Mouse (Mus musculus) CH12.LX (cell line): ENCODE results near the gene Timm17a. TPM values are rescaled to one million over a fixed set of nuclear protein-coding genes. Genes with fewer than 3 reads are reported as not detected.

Source experiments
- DNase-seq: peaks from one replicate; pipeline ENCODE4 v3.0.0-alpha.2; 2013; ENCODE audit errors: extremely low read depth
- H3K27ac ChIP-seq: 2 replicates; pipeline ENCODE4 v1.5.1; 2012; ENCODE audit warnings: low read depth, mild to moderate bottlenecking, control low read depth, moderate library complexity; ENCODE audit not compliant: insufficient read depth
- H3K27me3 ChIP-seq: replicated peaks from 2 replicates; pipeline ENCODE3; 2012; ENCODE audit warnings: inconsistent platforms
- H3K36me3 ChIP-seq, 2 experiments: replicated peaks in 1 of 2; 2 replicates each; pipeline versions ENCODE3 to v1.6.1; 2012; ENCODE audit warnings: inconsistent platforms in 1 of 2, low read length in 1 of 2, mild to moderate bottlenecking in 1 of 2, mixed read lengths in 1 of 2, moderate library complexity in 1 of 2; ENCODE audit not compliant: control insufficient read depth in 1 of 2, insufficient read depth in 1 of 2
- H3K4me1 ChIP-seq, 2 experiments: 2 replicates each; pipeline ENCODE4 v1.6.1; 2012; ENCODE audit warnings: inconsistent platforms in 1 of 2, moderate library complexity in 1 of 2; ENCODE audit not compliant: insufficient read depth in 2 of 2, control insufficient read depth in 1 of 2
- H3K4me2 ChIP-seq: 2 replicates; pipeline ENCODE4 v1.6.1; 2012; ENCODE audit warnings: low read depth, mild to moderate bottlenecking, control low read depth; ENCODE audit not compliant: poor library complexity, insufficient read depth, severe bottlenecking
- H3K4me3 ChIP-seq, 3 experiments: fragments of 150-350 bp in 1 of 3; sonication (generic) in 1 of 3; replicated peaks in 1 of 3; 2 replicates each; pipeline versions ENCODE3 to v1.5.1; 2011 to 2012; ENCODE audit warnings: low read depth in 2 of 3, low read length in 2 of 3, mild to moderate bottlenecking in 2 of 3, moderate library complexity in 2 of 3, control low read depth in 1 of 3, improper control_type of control experiment in 1 of 3, inconsistent platforms in 1 of 3, mixed read lengths in 1 of 3; ENCODE audit not compliant: poor library complexity in 1 of 3
- H3K79me2 ChIP-seq: replicated peaks from 2 replicates; pipeline ENCODE4 v1.6.1; 2012; ENCODE audit warnings: mild to moderate bottlenecking, moderate library complexity; ENCODE audit not compliant: control insufficient read depth, poor library complexity, insufficient read depth, severe bottlenecking; ENCODE audit errors: extremely low read depth
- H3K9ac ChIP-seq: 2 replicates; pipeline ENCODE4 v1.6.1; 2012; ENCODE audit warnings: low read depth, mild to moderate bottlenecking, control low read depth, moderate library complexity; ENCODE audit not compliant: insufficient read depth
- H3K9me3 ChIP-seq: replicated peaks from 2 replicates; pipeline ENCODE3; 2012; ENCODE audit warnings: low read length, inconsistent platforms, mixed read lengths
- BHLHE40 ChIP-seq: IDR thresholded peaks from 2 replicates; pipeline ENCODE4 v1.6.1; 2011; ENCODE audit warnings: mild to moderate bottlenecking, low read depth, low read length, improper control_type of control experiment
- CHD2 ChIP-seq: IDR thresholded peaks from 2 replicates; pipeline ENCODE4 v1.6.1; 2011; ENCODE audit warnings: low read length, improper control_type of control experiment
- CTCF ChIP-seq, 2 experiments: IDR thresholded peaks in 1 of 2; conservative IDR thresholded peaks in 1 of 2; 2 replicates each; pipeline ENCODE4 v1.5.1; 2011 to 2012; ENCODE audit warnings: low read depth in 2 of 2, low read length in 2 of 2, improper control_type of control experiment in 1 of 2, inconsistent platforms in 1 of 2, mild to moderate bottlenecking in 1 of 2, moderate library complexity in 1 of 2
- E2F4 ChIP-seq: IDR thresholded peaks from 2 replicates; pipeline ENCODE4 v1.6.1; 2011; ENCODE audit warnings: low read depth, low read length, improper control_type of control experiment; ENCODE audit not compliant: insufficient replicate concordance
- EP300 ChIP-seq: IDR thresholded peaks from 2 replicates; pipeline ENCODE4 v1.6.1; 2011; ENCODE audit warnings: low read length, improper control_type of control experiment
- ETS1 ChIP-seq: conservative IDR thresholded peaks from 2 replicates; pipeline ENCODE4 v1.6.1; 2012; ENCODE audit warnings: low read depth, mild to moderate bottlenecking, inconsistent platforms, low read length, improper control_type of control experiment, moderate library complexity
- GABPA ChIP-seq: IDR thresholded peaks from 2 replicates; pipeline ENCODE4 v1.6.1; 2012; ENCODE audit warnings: low read depth, low read length, improper control_type of control experiment, inconsistent platforms; ENCODE audit not compliant: insufficient replicate concordance
- IRF4 ChIP-seq: IDR thresholded peaks from 2 replicates; pipeline ENCODE4 v1.6.1; 2014; ENCODE audit warnings: low read depth, mild to moderate bottlenecking, inconsistent platforms, low read length, improper control_type of control experiment
- JUN ChIP-seq: IDR thresholded peaks from 2 replicates; pipeline ENCODE4 v1.6.1; 2011; ENCODE audit warnings: low read depth, mild to moderate bottlenecking, low read length, improper control_type of control experiment, moderate library complexity; ENCODE audit not compliant: insufficient read depth
- JUND ChIP-seq: conservative IDR thresholded peaks from 2 replicates; pipeline ENCODE4 v1.6.1; 2011; ENCODE audit warnings: low read depth, low read length, improper control_type of control experiment
- KAT2A ChIP-seq: IDR thresholded peaks from 2 replicates; pipeline ENCODE4 v1.6.1; 2012; ENCODE audit warnings: low read length, improper control_type of control experiment, inconsistent platforms; ENCODE audit not compliant: insufficient replicate concordance
- MAFK ChIP-seq: IDR thresholded peaks from 2 replicates; pipeline ENCODE4 v1.6.1; 2011; ENCODE audit warnings: low read length, improper control_type of control experiment; ENCODE audit not compliant: insufficient replicate concordance
- MAX ChIP-seq: IDR thresholded peaks from 2 replicates; pipeline ENCODE4 v1.6.1; 2011; ENCODE audit warnings: low read length, improper control_type of control experiment
- MAZ ChIP-seq: IDR thresholded peaks from 2 replicates; pipeline ENCODE4 v1.6.1; 2012; ENCODE audit warnings: low read depth, mild to moderate bottlenecking, inconsistent platforms, low read length, improper control_type of control experiment, moderate library complexity
- MXI1 ChIP-seq: IDR thresholded peaks from 2 replicates; pipeline ENCODE4 v1.6.1; 2011; ENCODE audit warnings: mild to moderate bottlenecking, low read depth, low read length, improper control_type of control experiment
- MYC ChIP-seq: IDR thresholded peaks from 2 replicates; pipeline ENCODE4 v1.6.1; 2011; ENCODE audit warnings: low read depth, mild to moderate bottlenecking, improper control_type of control experiment, low read length
- NELFE ChIP-seq: IDR thresholded peaks from 2 replicates; pipeline ENCODE4 v1.6.1; 2011; ENCODE audit warnings: low read depth, low read length, improper control_type of control experiment
- PAX5 ChIP-seq: IDR thresholded peaks from 2 replicates; pipeline ENCODE4 v1.6.1; 2012; ENCODE audit warnings: low read length, inconsistent platforms, mixed read lengths
- RAD21 ChIP-seq: IDR thresholded peaks from 2 replicates; pipeline ENCODE4 v1.6.1; 2011; ENCODE audit warnings: low read depth, mild to moderate bottlenecking, low read length, improper control_type of control experiment, moderate library complexity
- RCOR1 ChIP-seq: conservative IDR thresholded peaks from 2 replicates; pipeline ENCODE4 v1.6.1; 2012; ENCODE audit warnings: low read depth, mild to moderate bottlenecking, inconsistent platforms, low read length, improper control_type of control experiment
- SIN3A ChIP-seq: IDR thresholded peaks from 2 replicates; pipeline ENCODE4 v1.6.1; 2012; ENCODE audit warnings: low read length, improper control_type of control experiment, inconsistent platforms
- SMC3 ChIP-seq: IDR thresholded peaks from 2 replicates; pipeline ENCODE4 v1.6.1; 2011; ENCODE audit warnings: low read depth, low read length, improper control_type of control experiment
- TBP ChIP-seq: conservative IDR thresholded peaks from 2 replicates; pipeline ENCODE4 v1.6.1; 2011; ENCODE audit warnings: low read depth, low read length, improper control_type of control experiment
- TCF12 ChIP-seq: IDR thresholded peaks from 2 replicates; pipeline ENCODE4 v1.6.1; 2014; ENCODE audit warnings: low read depth, mild to moderate bottlenecking, inconsistent platforms, low read length, improper control_type of control experiment
- USF1 ChIP-seq: IDR thresholded peaks from 2 replicates; pipeline ENCODE4 v1.6.1; 2014; ENCODE audit warnings: low read depth, mild to moderate bottlenecking, inconsistent platforms, low read length, improper control_type of control experiment
- USF2 ChIP-seq: conservative IDR thresholded peaks from 2 replicates; pipeline ENCODE4 v1.6.1; 2011; ENCODE audit warnings: low read depth, low read length, improper control_type of control experiment
- ZC3H11A ChIP-seq: IDR thresholded peaks from 2 replicates; pipeline ENCODE4 v1.6.1; 2012; ENCODE audit warnings: low read depth, mild to moderate bottlenecking, inconsistent platforms, low read length, improper control_type of control experiment
- ZKSCAN1 ChIP-seq: IDR thresholded peaks from 2 replicates; pipeline ENCODE4 v1.6.1; 2012; ENCODE audit warnings: low read depth, inconsistent platforms, low read length, improper control_type of control experiment, borderline replicate concordance
- ZMIZ1 ChIP-seq: IDR thresholded peaks from 2 replicates; pipeline ENCODE4 v1.6.1; 2012; ENCODE audit warnings: low read depth, mild to moderate bottlenecking, inconsistent platforms, low read length, improper control_type of control experiment
- ZNF384 ChIP-seq: IDR thresholded peaks from 2 replicates; pipeline ENCODE4 v1.6.1; 2012; ENCODE audit warnings: low read depth, low read length, improper control_type of control experiment, inconsistent platforms
- dilution Hi-C: fragments of 300-500 bp; cut with MboI; formaldehyde crosslinking; loops from 2 replicates; pipeline ENCODE4 v1.14.3; 2020; ENCODE audit warnings: low sequenced_read_pairs; ENCODE audit not compliant: extremely low pct_unique_long_range_greater_than_20kb, extremely low pct_ligation_motif_present
- in situ Hi-C: fragments of 300-500 bp; cut with MboI; formaldehyde crosslinking; loops from 3 replicates; pipeline ENCODE4 v1.14.3; 2019; ENCODE audit warnings: low sequenced_read_pairs, low pct_ligation_motif_present, low pct_unique_long_range_greater_than_20kb, mixed read lengths
- polyA plus RNA-seq: library from polyadenylated mRNA; unstranded; fragments of >175 nt; gene quantifications from 2 replicates; pipeline ENCODE4 v1.2.1, GENCODE M21; 2012; ENCODE audit warnings: low read depth; ENCODE audit not compliant: insufficient read length
- total RNA-seq, 2 experiments: library from RNA; depleted of rRNA; stranded (reverse); fragments of 300-350 nt in 1 of 2; fragments of >200 nt in 1 of 2; gene quantifications; 2 replicates each; pipeline ENCODE4 v1.2.3; 2012 to 2014

The Timm17a gene
- total and polyA plus RNA-seq, 3 experiments: 126 to 341 (median 238) TPM

DNA sequence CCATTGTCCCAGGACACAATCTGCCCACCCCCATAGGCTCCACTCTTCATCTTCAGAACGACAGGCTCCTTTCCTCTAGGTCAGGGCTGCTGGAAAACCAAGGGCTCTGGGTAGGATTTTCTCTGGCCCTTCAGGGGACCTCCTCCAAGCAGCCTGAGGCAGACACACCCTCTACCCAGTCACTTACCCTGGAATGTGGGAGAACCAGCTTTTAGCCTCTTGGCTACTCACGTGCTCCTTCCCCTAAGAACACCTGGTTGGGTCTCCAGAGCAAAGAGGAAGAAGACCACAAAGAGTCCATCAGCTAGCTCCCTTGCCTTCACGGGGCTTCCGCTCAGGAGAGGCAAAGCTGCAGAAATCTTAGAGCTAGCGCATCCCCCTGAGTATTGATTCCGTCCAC, 52.6 kb downstream of the Timm17a start:
- Histone ChIP-seq H3K36me3 (peaks cover 40 to 61% of the 10 kb centered on the region in 2 experiments), H3K79me2 (peaks cover 15% of the 10 kb centered on the region), H3K27ac (no peak overlapping the region), H3K4me2 (no peak overlapping the region), H3K4me1 (peaks cover 13 to 32% of the 10 kb centered on the region in 2 experiments), H3K27me3 (no peaks in the 10 kb centered on the region), H3K9ac (no peak overlapping the region), H3K4me3 (no peak overlapping the region), H3K9me3 (no peaks in the 10 kb centered on the region)
- dilution Hi-C loops: no loop called here
- in situ Hi-C loops: no loop called here
- no peak for DNase-seq
- TF ChIP-seq NELFE (no peak), CTCF (conservative IDR thresholded peaks at IDR 0.05 in 1 of 2, IDR thresholded peaks at IDR 0.05 in 1 of 2; ENCODE audit: low read depth in 2 of 2, low read length in 2 of 2) (no peak)

DNA sequence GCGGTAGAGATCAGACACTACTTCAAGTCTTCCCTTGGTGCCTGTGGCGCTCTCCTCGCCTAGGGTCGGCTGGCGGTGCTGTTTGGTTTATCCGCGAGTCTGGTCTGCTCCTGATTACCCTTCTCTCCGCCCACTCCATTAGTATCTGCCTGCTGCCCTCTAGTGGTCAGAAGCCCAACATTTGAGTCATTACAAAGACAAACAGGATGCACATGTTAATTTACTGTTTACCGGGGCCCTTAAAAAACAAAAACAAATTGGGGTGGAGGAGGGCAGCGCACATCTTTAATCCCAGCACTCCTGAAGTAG, 54.5 kb downstream of the Timm17a start:
- Histone ChIP-seq H3K4me1 (peaks cover 21 to 42% of the 10 kb centered on the region in 2 experiments), H3K79me2 (peaks cover 19% of the 10 kb centered on the region), H3K9ac (peak overlapping the region; percentile 81), H3K27ac (peak overlapping the region; percentile 91), H3K36me3 (peaks cover 47 to 61% of the 10 kb centered on the region in 2 experiments), H3K9me3 (no peaks in the 10 kb centered on the region), H3K27me3 (no peaks in the 10 kb centered on the region), H3K4me3 (peak overlapping the region; percentile 50 to 68 (median 68)), H3K4me2 (peak overlapping the region; percentile 58)
- dilution Hi-C loops: no loop called here
- in situ Hi-C loops: loop anchor here (5.0 kb wide), 2 partner anchors 87 to 118 kb away; partner anchors contain the start of gene Shisa4
- DNase-seq: peak; percentile 94
- peak; percentile 53 to 94 for TF ChIP-seq CTCF (conservative IDR thresholded peaks at IDR 0.05 in 1 of 2, IDR thresholded peaks at IDR 0.05 in 1 of 2; ENCODE audit: low read depth in 2 of 2, low read length in 2 of 2)
- TF ChIP-seq ETS1: 0 out of 2 replicates have a peak, but pooled peaks have one; percentile 10
- peak; percentile 31; the same call in 1 of the 2 replicates for TF ChIP-seq BHLHE40
- no peak for TF ChIP-seq IRF4
- TF ChIP-seq ZC3H11A: peak; percentile 84
- TF ChIP-seq TBP: 0 out of 2 replicates have a peak, but pooled peaks have one; percentile 63
- peak; percentile 67; the same call in 1 of the 2 replicates for TF ChIP-seq MYC
- TF ChIP-seq EP300: no peak
- TF ChIP-seq GABPA: no peak
- TF ChIP-seq RCOR1: no peak
- TF ChIP-seq PAX5: no peak
- no peak; the same call in 1 of the 2 replicates for TF ChIP-seq MXI1
- no peak for TF ChIP-seq MAFK
- TF ChIP-seq KAT2A: no peak
- no peak for TF ChIP-seq ZMIZ1
- TF ChIP-seq ZKSCAN1: no peak
- no peak for TF ChIP-seq JUN
- TF ChIP-seq NELFE: peak; percentile 41; the same call in 1 of the 2 replicates
- TF ChIP-seq MAX: no peak
- peak; percentile 95 for TF ChIP-seq SMC3
- no peak for TF ChIP-seq MAZ
- TF ChIP-seq USF1: no peak
- TF ChIP-seq JUND: no peak
- no peak for TF ChIP-seq E2F4
- no peak for TF ChIP-seq CHD2
- TF ChIP-seq SIN3A: no peak; the same call in 1 of the 2 replicates
- peak; percentile 54 for TF ChIP-seq TCF12
- TF ChIP-seq ZNF384: no peak; the same call in 1 of the 2 replicates
- no peak for TF ChIP-seq USF2
- peak; percentile 86 for TF ChIP-seq RAD21
